Mouse (Mus musculus): ENCODE data around the gene Vwa5b1. TPM values are rescaled to one million over a fixed set of nuclear protein-coding genes. Genes with fewer than 3 reads are reported as not detected.

Gene Vwa5b1
- total RNA-seq, 1 experiment = not detected

DNA sequence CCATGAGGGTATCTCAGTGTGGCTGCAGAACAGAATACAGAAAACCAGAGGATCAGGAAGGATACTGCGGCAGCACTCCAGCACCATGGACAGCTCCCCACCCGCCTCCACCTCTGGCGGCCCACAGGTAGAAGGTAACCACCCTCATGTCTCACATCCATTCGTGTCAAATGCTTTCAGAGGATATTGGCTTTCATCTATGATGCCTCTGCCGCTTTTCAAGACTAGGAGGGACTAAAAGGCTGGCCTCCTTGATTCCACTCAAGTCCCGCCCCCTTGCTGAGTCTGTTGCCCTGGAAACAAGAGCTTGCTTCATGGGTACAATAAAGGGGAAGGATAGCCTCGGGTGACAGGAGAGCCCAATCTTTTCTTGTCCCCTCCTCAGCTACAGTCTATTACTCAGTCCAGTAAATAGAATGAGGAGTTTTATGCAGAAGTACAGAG lies 37.8 kb downstream of the Vwa5b1 start:
- in situ Hi-C loops (cut with MboI; ENCODE audit: low sequenced_read_pairs in 2 of 2, unreplicated experiment in 2 of 2) = no loop called here
- TF ChIP-seq HCFC1 (IDR thresholded peaks at IDR 0.05; ENCODE audit: borderline replicate concordance, insufficient read depth, low read length) (no peak), ZC3H11A (IDR thresholded peaks at IDR 0.05; ENCODE audit: borderline replicate concordance, low read depth, low read length) (no peak), MAFK (IDR thresholded peaks at IDR 0.05; ENCODE audit: insufficient read depth, low read depth, low read length) (no peak), ZNF384 (IDR thresholded peaks at IDR 0.05; ENCODE audit: low read depth, low read length) (no peak), CHD2 (IDR thresholded peaks at IDR 0.05; ENCODE audit: low read depth, low read length) (no peak)

DNA sequence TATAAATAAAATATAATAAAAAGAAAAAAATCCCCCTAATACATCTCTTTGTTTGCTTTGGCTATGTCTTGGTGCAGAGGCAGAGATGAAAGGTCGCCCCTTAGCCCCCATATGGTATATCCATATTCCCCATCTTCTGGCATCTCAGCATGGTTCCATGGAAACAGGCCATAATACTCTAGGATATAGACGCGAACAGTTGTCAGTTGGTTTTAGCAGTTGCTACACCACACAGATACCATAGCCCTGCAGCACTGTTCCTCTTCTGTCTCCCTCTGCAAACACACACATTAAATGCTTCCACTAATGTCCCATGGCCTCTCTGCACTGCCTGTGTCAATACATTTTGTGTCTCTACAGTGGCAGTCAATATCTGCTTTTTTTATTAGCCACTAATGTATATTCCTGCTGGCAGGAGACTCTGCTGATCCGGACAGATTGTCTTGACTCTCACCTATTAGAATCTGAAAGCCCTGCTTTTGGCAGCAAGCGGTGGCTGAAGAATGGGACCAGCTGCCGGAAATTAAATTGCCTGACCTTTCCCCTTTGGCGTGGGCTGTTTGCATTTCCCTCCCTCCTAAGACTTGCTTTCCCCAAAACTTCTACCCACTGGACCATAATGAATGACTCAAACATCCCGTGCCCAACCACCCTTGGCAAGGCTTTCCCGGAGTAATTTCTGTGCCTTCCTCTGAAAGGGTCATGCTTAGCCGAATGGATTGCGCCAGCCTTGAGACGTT lies 39.1 kb downstream of the Vwa5b1 start:
- Histone ChIP-seq H3K36me3 (ENCODE audit: control insufficient read depth, insufficient read depth, low read length, poor library complexity, severe bottlenecking) (no peaks in the 10 kb centered on the region), H3K4me3 (ENCODE audit: insufficient read depth in 1 of 2, low read depth in 1 of 2, low read length in 2 of 2, poor library complexity in 1 of 2, severe bottlenecking in 1 of 2) (0 out of 4 replicates have a peak overlapping the region, but pooled peaks of 1 of the 2 experiments have one; percentile 38), H3K9ac (ENCODE audit: insufficient read depth, low read depth, low read length, poor library complexity, severe bottlenecking) (no peak overlapping the region), H3K9me3 (ENCODE audit: control insufficient read depth, insufficient read depth, low read depth, low read length) (no peaks in the 10 kb centered on the region), H3K27ac (ENCODE audit: insufficient read depth, low read depth, low read length, poor library complexity, severe bottlenecking) (no peak overlapping the region), H3K4me1 (ENCODE audit: control insufficient read depth in 2 of 2, insufficient read depth in 2 of 2, low read length in 2 of 2, poor library complexity in 1 of 2) (peaks cover 0 to 4% of the 10 kb centered on the region in 2 experiments; a peak in 3 of 4 replicates)
- TF ChIP-seq CHD2 (IDR thresholded peaks at IDR 0.05; ENCODE audit: low read depth, low read length) (no peak), ZC3H11A (IDR thresholded peaks at IDR 0.05; ENCODE audit: borderline replicate concordance, low read depth, low read length) (no peak), HCFC1 (IDR thresholded peaks at IDR 0.05; ENCODE audit: borderline replicate concordance, insufficient read depth, low read length) (no peak), MAFK (IDR thresholded peaks at IDR 0.05; ENCODE audit: insufficient read depth, low read depth, low read length) (no peak)
- in situ Hi-C loops (cut with MboI; ENCODE audit: low sequenced_read_pairs in 2 of 2, unreplicated experiment in 2 of 2) = no loop called here
- DNase-seq (ENCODE audit: low read depth, low spot score) = no peak

More for the DNA sequence above, 37.8 kb downstream of the Vwa5b1 start:
- peak; percentile 39 for DNase-seq (ENCODE audit: low read depth, low spot score)
- Histone ChIP-seq H3K27ac (ENCODE audit: insufficient read depth, low read depth, low read length, poor library complexity, severe bottlenecking) (no peak overlapping the region), H3K36me3 (ENCODE audit: control insufficient read depth, insufficient read depth, low read length, poor library complexity, severe bottlenecking) (no peaks in the 10 kb centered on the region), H3K4me1 (ENCODE audit: control insufficient read depth in 2 of 2, insufficient read depth in 2 of 2, low read length in 2 of 2, poor library complexity in 1 of 2) (peaks cover 0 to 4% of the 10 kb centered on the region in 2 experiments; a peak in 3 of 4 replicates), H3K9ac (ENCODE audit: insufficient read depth, low read depth, low read length, poor library complexity, severe bottlenecking) (no peak overlapping the region), H3K9me3 (ENCODE audit: control insufficient read depth, insufficient read depth, low read depth, low read length) (no peaks in the 10 kb centered on the region), H3K4me3 (ENCODE audit: insufficient read depth in 1 of 2, low read depth in 1 of 2, low read length in 2 of 2, poor library complexity in 1 of 2, severe bottlenecking in 1 of 2) (no peak overlapping the region)

DNA sequence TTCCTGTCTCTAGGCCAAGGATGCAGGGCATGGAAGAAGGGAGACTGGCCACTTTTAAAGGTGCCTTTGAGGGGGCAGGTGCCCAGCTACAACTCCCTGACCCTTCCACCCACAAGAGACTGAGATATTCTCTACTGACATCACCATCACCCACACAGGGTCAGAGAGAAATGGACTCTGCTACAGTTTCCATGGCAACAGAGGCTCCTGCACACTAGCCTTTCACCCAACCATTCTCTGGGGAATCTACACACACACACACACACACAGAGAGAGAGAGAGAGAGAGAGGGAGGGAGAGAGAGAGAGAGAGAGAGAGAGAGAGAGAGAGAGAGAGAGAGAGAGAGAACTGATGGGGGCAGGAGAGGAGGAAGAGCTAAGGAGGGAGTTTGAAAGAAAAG lies 50.7 kb downstream of the Vwa5b1 start:
- Histone ChIP-seq H3K36me3 (ENCODE audit: control insufficient read depth, insufficient read depth, low read length, poor library complexity, severe bottlenecking) (no peaks in the 10 kb centered on the region), H3K9me3 (ENCODE audit: control insufficient read depth, insufficient read depth, low read depth, low read length) (no peaks in the 10 kb centered on the region), H3K4me1 (ENCODE audit: control insufficient read depth in 2 of 2, insufficient read depth in 2 of 2, low read length in 2 of 2, poor library complexity in 1 of 2) (no peaks in the 10 kb centered on the region), H3K9ac (ENCODE audit: insufficient read depth, low read depth, low read length, poor library complexity, severe bottlenecking) (no peak overlapping the region), H3K27ac (ENCODE audit: insufficient read depth, low read depth, low read length, poor library complexity, severe bottlenecking) (no peak overlapping the region), H3K4me3 (ENCODE audit: insufficient read depth in 1 of 2, low read depth in 1 of 2, low read length in 2 of 2, poor library complexity in 1 of 2, severe bottlenecking in 1 of 2) (no peak overlapping the region)
- TF ChIP-seq ZC3H11A (IDR thresholded peaks at IDR 0.05; ENCODE audit: borderline replicate concordance, low read depth, low read length) = no peak
- TF ChIP-seq MAFK (IDR thresholded peaks at IDR 0.05; ENCODE audit: insufficient read depth, low read depth, low read length) = no peak
- TF ChIP-seq CHD2 (IDR thresholded peaks at IDR 0.05; ENCODE audit: low read depth, low read length) = no peak
- no peak for TF ChIP-seq HCFC1 (IDR thresholded peaks at IDR 0.05; ENCODE audit: borderline replicate concordance, insufficient read depth, low read length)
- TF ChIP-seq ZNF384 (IDR thresholded peaks at IDR 0.05; ENCODE audit: low read depth, low read length) = no peak
- no peak for DNase-seq (ENCODE audit: low read depth, low spot score)
- in situ Hi-C loops (cut with MboI; ENCODE audit: low sequenced_read_pairs in 2 of 2, unreplicated experiment in 2 of 2) = no loop called here

DNA sequence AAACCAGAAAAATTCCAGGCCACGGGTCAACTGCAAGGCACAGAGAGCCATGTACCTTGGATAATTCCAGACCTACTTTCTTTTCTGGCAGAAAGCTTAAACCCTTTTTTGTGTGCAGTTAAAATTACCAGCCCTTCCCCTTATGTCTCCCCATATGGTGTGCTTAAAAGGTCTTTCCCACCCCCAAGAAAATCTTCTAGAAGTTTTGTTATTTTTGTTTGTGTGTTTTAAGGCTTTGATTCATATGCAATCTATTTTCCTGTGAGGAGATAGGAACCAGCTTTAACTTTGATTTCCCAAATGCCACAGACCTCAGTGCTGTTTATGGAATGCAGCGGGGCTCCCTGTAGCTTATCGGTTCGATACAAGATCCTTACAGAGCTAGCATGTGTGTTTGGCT lies 53.2 kb downstream of the Vwa5b1 start:
- peaks cover 0 to 2% of the 10 kb centered on the region in 2 experiments; a peak in 3 of 4 replicates for H3K4me1 ChIP-seq (ENCODE audit: control insufficient read depth in 2 of 2, insufficient read depth in 2 of 2, low read length in 2 of 2, poor library complexity in 1 of 2)
- H3K27ac ChIP-seq (ENCODE audit: insufficient read depth, low read depth, low read length, poor library complexity, severe bottlenecking) = no peak overlapping the region
- TF ChIP-seq ZC3H11A (IDR thresholded peaks at IDR 0.05; ENCODE audit: borderline replicate concordance, low read depth, low read length) = no peak
- TF ChIP-seq CHD2 (IDR thresholded peaks at IDR 0.05; ENCODE audit: low read depth, low read length) = no peak
- TF ChIP-seq MAFK (IDR thresholded peaks at IDR 0.05; ENCODE audit: insufficient read depth, low read depth, low read length) = no peak
- no peak for TF ChIP-seq HCFC1 (IDR thresholded peaks at IDR 0.05; ENCODE audit: borderline replicate concordance, insufficient read depth, low read length)
- no peak for TF ChIP-seq ZNF384 (IDR thresholded peaks at IDR 0.05; ENCODE audit: low read depth, low read length)
- no peak for DNase-seq (ENCODE audit: low read depth, low spot score)
- H3K36me3 ChIP-seq (ENCODE audit: control insufficient read depth, insufficient read depth, low read length, poor library complexity, severe bottlenecking) = no peaks in the 10 kb centered on the region
- no peak overlapping the region for H3K9ac ChIP-seq (ENCODE audit: insufficient read depth, low read depth, low read length, poor library complexity, severe bottlenecking)
- in situ Hi-C loops (cut with MboI; ENCODE audit: low sequenced_read_pairs in 2 of 2, unreplicated experiment in 2 of 2) = no loop called here
- H3K9me3 ChIP-seq (ENCODE audit: control insufficient read depth, insufficient read depth, low read depth, low read length) = no peaks in the 10 kb centered on the region
- H3K4me3 ChIP-seq (ENCODE audit: insufficient read depth in 1 of 2, low read depth in 1 of 2, low read length in 2 of 2, poor library complexity in 1 of 2, severe bottlenecking in 1 of 2) = no peak overlapping the region

All from ES-E14 (cell line).